Mouse (Mus musculus) cerebellum, adult 2 months (tissue): ENCODE measurements around the gene Mrpl47.

Source experiments
- CTCF ChIP-seq: fragments of 200-500 bp; IDR thresholded peaks from 2 replicates; pipeline ENCODE4 v1.5.1; 2011; ENCODE audit warnings: low read depth, mild to moderate bottlenecking, control low read depth, low read length, moderate library complexity, borderline replicate concordance; ENCODE audit not compliant: insufficient read depth
- POLR2A ChIP-seq: fragments of 200-500 bp; IDR thresholded peaks from 2 replicates; pipeline ENCODE4 v1.6.1; 2011; ENCODE audit warnings: low read length, control low read depth, borderline replicate concordance; ENCODE audit not compliant: insufficient read depth

- TF ChIP-seq POLR2A (no peak), CTCF (no peak)
These were observed 4.9 kb upstream of the Mrpl47 start for GRCm38 (mm10) chr3:32742276-32742780.
